Mouse (Mus musculus): ENCODE measurements around the gene Olfr814. TPM values are rescaled to one million over a fixed set of nuclear protein-coding genes. Genes with fewer than 3 reads are reported as not detected.
"Not testable (repeated sequence)": the region's sequence is repeated elsewhere in the genome, so short reads cannot be mapped to it uniquely, and the experiment has no call there.

The Olfr814 gene
- not detected for total RNA-seq (2021)
- not detected in 2 replicates for polyA plus RNA-seq (2012; rRNA removed)
- long read RNA-seq: 0 reads

DNA sequence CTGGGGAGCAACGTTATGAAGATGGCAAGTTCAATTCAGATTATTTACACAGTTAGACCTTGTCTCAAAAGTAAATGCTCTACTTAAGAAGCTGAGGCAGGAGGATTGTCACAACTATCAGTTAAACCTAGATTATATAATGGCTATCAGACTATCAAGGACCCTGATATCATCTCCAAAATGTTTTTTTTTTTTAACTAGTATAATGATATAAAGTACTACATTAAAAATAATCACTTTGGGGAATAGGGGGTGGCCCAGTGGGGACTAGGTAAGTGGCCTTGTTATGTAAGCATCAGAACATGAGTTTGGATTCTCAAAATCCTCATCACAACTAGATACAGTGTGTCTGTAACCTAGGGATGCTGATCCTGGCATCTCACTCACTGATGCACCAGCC is at the start of gene Olfr814:
Olfr814 (minus strand) TSS at position 101 of the 400 bp plus-strand sequence.
- H3K36me3 ChIP-seq (ENCODE audit: control insufficient read depth, insufficient read depth, low read length); H3K79me2 ChIP-seq (replicated peaks; ENCODE audit: control insufficient read depth, insufficient read depth, low read length); H3K4me3 ChIP-seq; H3K9ac ChIP-seq (ENCODE audit: low read depth, low read length); H3K4me1 ChIP-seq (ENCODE audit: control insufficient read depth, insufficient read depth, low read length); intact Hi-C loops (cut with DNase I); H3K27me3 ChIP-seq (ENCODE audit: control insufficient read depth, insufficient read depth, low read length); DNase-seq; H3K27ac ChIP-seq: not testable (repeated sequence)
- 50% methylated on average over 1 of the region's 1 CpGs for whole genome bisulfite sequencing

DNA sequence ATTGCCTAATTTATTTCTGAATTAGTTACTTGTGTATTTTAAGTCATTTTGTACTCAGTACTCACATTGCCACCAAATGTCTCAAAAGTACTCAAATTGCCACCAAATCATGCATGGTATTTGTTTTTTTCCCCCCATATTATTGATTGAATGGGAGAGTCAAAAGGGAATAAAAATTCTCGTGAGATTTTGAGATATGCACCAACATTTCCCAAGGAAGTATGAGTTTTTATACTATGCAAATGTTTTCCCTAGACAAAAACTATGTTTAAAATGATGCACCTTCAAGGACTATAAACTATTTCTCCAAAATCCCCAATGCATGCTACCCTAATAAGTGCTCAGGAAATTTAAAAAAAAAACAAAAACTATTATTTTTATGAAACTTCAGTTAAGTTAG is 35.8 kb upstream of the Olfr814 start, which contains the start of gene Olfr816:
Olfr816 (minus strand) TSS at position 101 of the 400 bp plus-strand sequence.
- WGBS: 24% methylated on average over 1 of the region's 1 CpGs
- H3K4me3 ChIP-seq: no peak within 1 kb of the TSS
- H3K27ac ChIP-seq: no peak within 1 kb of the TSS
- no peaks in the 10 kb centered on the region for H3K4me1 ChIP-seq (ENCODE audit: control insufficient read depth, insufficient read depth, low read length)
- H3K27me3 ChIP-seq (ENCODE audit: control insufficient read depth, insufficient read depth, low read length): no peaks in the 10 kb centered on the region
- DNase-seq: no peak
- H3K79me2 ChIP-seq (replicated peaks; ENCODE audit: control insufficient read depth, insufficient read depth, low read length): no peaks in the 10 kb centered on the region
- TF ChIP-seq CTCF (IDR thresholded peaks at IDR 0.05) (no peak), EP300 (IDR thresholded peaks at IDR 0.05; ENCODE audit: insufficient read depth, low read depth, low read length) (no peak), POLR2A (IDR thresholded peaks at IDR 0.05; ENCODE audit: insufficient read depth, low read depth, low read length) (no peak)
- no peak within 1 kb of the TSS for H3K9ac ChIP-seq (ENCODE audit: low read depth, low read length)
- intact Hi-C loops (cut with DNase I): no loop called here
- H3K36me3 ChIP-seq (ENCODE audit: control insufficient read depth, insufficient read depth, low read length): no peaks in the 10 kb centered on the region

DNA sequence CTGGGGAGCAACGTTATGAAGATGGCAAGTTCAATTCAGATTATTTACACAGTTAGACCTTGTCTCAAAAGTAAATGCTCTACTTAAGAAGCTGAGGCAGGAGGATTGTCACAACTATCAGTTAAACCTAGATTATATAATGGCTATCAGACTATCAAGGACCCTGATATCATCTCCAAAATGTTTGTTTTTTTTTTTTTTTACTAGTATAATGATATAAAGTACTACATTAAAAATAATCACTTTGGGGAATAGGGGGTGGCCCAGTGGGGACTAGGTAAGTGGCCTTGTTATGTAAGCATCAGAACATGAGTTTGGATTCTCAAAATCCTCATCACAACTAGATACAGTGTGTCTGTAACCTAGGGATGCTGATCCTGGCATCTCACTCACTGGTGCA is 26.1 kb upstream of the Olfr814 start, which contains the start of gene Olfr815:
Olfr815 (minus strand) TSS at position 101 of the 400 bp plus-strand sequence.
- H3K4me1 ChIP-seq (ENCODE audit: control insufficient read depth, insufficient read depth, low read length); H3K79me2 ChIP-seq (replicated peaks; ENCODE audit: control insufficient read depth, insufficient read depth, low read length); DNase-seq; H3K4me3 ChIP-seq; H3K27me3 ChIP-seq (ENCODE audit: control insufficient read depth, insufficient read depth, low read length); intact Hi-C loops (cut with DNase I); H3K9ac ChIP-seq (ENCODE audit: low read depth, low read length); H3K36me3 ChIP-seq (ENCODE audit: control insufficient read depth, insufficient read depth, low read length); H3K27ac ChIP-seq: not testable (repeated sequence)
- WGBS: 47% methylated on average over 1 of the region's 1 CpGs

DNA sequence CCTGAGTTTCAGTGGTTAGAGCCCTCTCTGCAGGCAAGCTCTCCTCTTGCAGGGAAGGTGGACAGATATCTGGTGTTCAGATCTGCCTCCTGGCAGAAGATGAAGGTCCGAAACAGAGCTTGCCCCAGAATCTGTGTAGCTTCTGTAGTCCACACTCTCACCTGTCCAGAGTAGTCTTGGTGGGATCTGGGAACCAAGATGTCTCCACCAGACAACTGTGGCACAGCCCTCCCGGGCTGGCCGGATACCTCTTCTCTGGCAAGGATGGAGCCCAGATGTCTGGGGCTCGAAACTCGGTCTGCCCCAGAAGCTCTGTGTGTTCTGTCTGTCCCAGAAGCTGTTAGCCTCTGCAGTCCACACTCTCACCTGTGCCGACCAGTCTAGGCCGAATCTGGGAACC is 6.3 kb upstream of the Olfr814 start:
- H3K4me1 ChIP-seq (ENCODE audit: control insufficient read depth, insufficient read depth, low read length): no peaks in the 10 kb centered on the region
- H3K27me3 ChIP-seq (ENCODE audit: control insufficient read depth, insufficient read depth, low read length): no peaks in the 10 kb centered on the region
- TF ChIP-seq CTCF (IDR thresholded peaks at IDR 0.05): no peak
- no peak for TF ChIP-seq POLR2A (IDR thresholded peaks at IDR 0.05; ENCODE audit: insufficient read depth, low read depth, low read length)
- no peak for TF ChIP-seq EP300 (IDR thresholded peaks at IDR 0.05; ENCODE audit: insufficient read depth, low read depth, low read length)
- whole genome bisulfite sequencing: 82% methylated on average over 7 of the region's 7 CpGs
- H3K4me3 ChIP-seq: no peak overlapping the region
- H3K9ac ChIP-seq (ENCODE audit: low read depth, low read length): no peak overlapping the region
- H3K27ac ChIP-seq: no peak overlapping the region
- intact Hi-C loops (cut with DNase I): no loop called here
- no peak for DNase-seq
- no peaks in the 10 kb centered on the region for H3K36me3 ChIP-seq (ENCODE audit: control insufficient read depth, insufficient read depth, low read length)
- H3K79me2 ChIP-seq (replicated peaks; ENCODE audit: control insufficient read depth, insufficient read depth, low read length): no peaks in the 10 kb centered on the region

DNA sequence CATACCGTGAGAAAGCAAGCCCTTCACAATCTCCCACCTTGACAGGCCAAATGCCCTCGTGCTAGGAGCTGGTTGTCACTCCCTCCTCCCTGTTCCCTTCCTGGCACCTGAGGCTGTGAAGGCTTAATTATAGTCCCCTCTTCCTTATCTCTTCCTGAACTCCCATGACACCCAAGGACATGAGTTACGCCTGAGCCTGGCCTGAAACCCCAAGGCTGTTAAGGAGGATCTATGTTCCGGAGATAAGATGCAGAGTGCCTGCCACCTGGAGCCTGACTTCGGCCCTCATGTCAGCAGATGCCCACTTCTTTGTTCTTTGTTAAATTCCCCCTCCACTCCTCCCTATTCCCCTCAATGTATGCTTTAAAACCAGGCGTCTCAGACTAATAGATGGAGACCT is 5.8 kb upstream of the Olfr814 start:
- H3K9ac ChIP-seq (ENCODE audit: low read depth, low read length); H3K79me2 ChIP-seq (replicated peaks; ENCODE audit: control insufficient read depth, insufficient read depth, low read length); intact Hi-C loops (cut with DNase I); DNase-seq; H3K27ac ChIP-seq; H3K4me1 ChIP-seq (ENCODE audit: control insufficient read depth, insufficient read depth, low read length); H3K4me3 ChIP-seq; H3K27me3 ChIP-seq (ENCODE audit: control insufficient read depth, insufficient read depth, low read length); H3K36me3 ChIP-seq (ENCODE audit: control insufficient read depth, insufficient read depth, low read length): not testable (repeated sequence)
- WGBS: 47% methylated on average over 6 of the region's 6 CpGs

DNA sequence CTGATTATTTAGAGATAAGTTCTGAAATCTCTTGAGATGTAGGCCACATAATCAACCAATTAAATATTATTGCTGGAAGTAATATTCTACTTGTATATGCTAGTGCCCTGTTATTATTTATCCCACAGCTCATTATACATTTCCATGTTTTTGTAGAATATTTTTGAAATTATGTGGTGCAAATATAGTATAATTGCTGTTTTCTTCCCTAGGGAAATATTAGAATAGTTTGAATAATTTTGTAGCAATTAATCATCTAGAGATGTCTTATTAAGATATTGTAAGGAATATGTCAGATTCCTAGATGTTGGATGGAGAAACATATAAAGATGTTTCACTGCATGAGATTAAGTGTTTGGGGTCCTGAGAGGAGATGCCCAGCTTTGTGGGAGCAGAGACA is 24.6 kb downstream of the Olfr814 start, which contains the start of gene Olfr813:
Olfr813 (plus strand) TSS at position 301 of the 400 bp plus-strand sequence.
- Histone ChIP-seq H3K4me3 (no peak within 1 kb of the TSS), H3K4me1 (ENCODE audit: control insufficient read depth, insufficient read depth, low read length) (no peaks in the 10 kb centered on the region), H3K79me2 (replicated peaks; ENCODE audit: control insufficient read depth, insufficient read depth, low read length) (no peaks in the 10 kb centered on the region), H3K36me3 (ENCODE audit: control insufficient read depth, insufficient read depth, low read length) (no peaks in the 10 kb centered on the region), H3K27me3 (ENCODE audit: control insufficient read depth, insufficient read depth, low read length) (no peaks in the 10 kb centered on the region), H3K27ac (no peak within 1 kb of the TSS), H3K9ac (ENCODE audit: low read depth, low read length) (no peak within 1 kb of the TSS)
- DNase-seq: no peak
- TF ChIP-seq CTCF (IDR thresholded peaks at IDR 0.05): no peak
- TF ChIP-seq POLR2A (IDR thresholded peaks at IDR 0.05; ENCODE audit: insufficient read depth, low read depth, low read length): no peak
- no peak for TF ChIP-seq EP300 (IDR thresholded peaks at IDR 0.05; ENCODE audit: insufficient read depth, low read depth, low read length)
- intact Hi-C loops (cut with DNase I): no loop called here

DNA sequence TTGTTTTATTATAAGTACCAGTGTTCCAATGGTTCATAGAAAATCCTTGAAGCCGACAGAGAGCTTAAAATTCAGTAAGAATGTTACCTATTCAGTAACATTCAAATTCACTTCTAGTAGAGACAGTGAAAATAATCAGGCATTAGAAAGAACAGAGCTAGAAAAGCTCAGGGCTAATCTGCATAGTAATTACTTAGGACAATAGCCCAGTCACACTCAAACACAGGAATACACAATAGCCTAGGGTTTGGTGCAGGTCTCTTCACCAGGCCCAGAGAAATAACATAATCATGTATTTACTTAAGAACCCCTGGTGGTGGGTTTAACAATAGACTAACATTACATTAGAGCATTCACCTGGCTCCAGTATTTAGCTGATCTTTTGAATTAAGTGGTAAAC is 32.3 kb downstream of the Olfr814 start:
- Histone ChIP-seq H3K27ac (no peak overlapping the region), H3K9ac (ENCODE audit: low read depth, low read length) (no peak overlapping the region), H3K4me1 (ENCODE audit: control insufficient read depth, insufficient read depth, low read length) (no peaks in the 10 kb centered on the region), H3K27me3 (ENCODE audit: control insufficient read depth, insufficient read depth, low read length) (no peaks in the 10 kb centered on the region), H3K4me3 (no peak overlapping the region), H3K79me2 (replicated peaks; ENCODE audit: control insufficient read depth, insufficient read depth, low read length) (no peaks in the 10 kb centered on the region), H3K36me3 (ENCODE audit: control insufficient read depth, insufficient read depth, low read length) (no peaks in the 10 kb centered on the region)
- no peak for DNase-seq
- intact Hi-C loops (cut with DNase I): no loop called here
- no peak for TF ChIP-seq CTCF (IDR thresholded peaks at IDR 0.05)
- TF ChIP-seq EP300 (IDR thresholded peaks at IDR 0.05; ENCODE audit: insufficient read depth, low read depth, low read length): no peak
- TF ChIP-seq POLR2A (IDR thresholded peaks at IDR 0.05; ENCODE audit: insufficient read depth, low read depth, low read length): no peak
- WGBS: 78% methylated on average over 1 of the region's 1 CpGs

All from heart, adult 2 months (tissue).